Mouse (Mus musculus) megakaryocyte, embryonic 14.5 days (primary cell): ENCODE measurements around the gene Itgb2l. TPM values are rescaled to one million over a fixed set of nuclear protein-coding genes. Genes with fewer than 3 reads are reported as not detected.

ENCODE experiments used
- H3K27me3 ChIP-seq: replicated peaks from 2 replicates; pipeline ENCODE3; 2012; ENCODE audit warnings: inconsistent platforms
- H3K36me3 ChIP-seq: replicated peaks from 2 replicates; pipeline ENCODE3; 2012; ENCODE audit warnings: low read length, inconsistent platforms, mixed read lengths
- H3K4me1 ChIP-seq: 2 replicates; pipeline ENCODE4 v1.6.1; 2012; ENCODE audit warnings: inconsistent platforms
- H3K4me3 ChIP-seq: replicated peaks from 2 replicates; pipeline ENCODE3; 2012; ENCODE audit warnings: moderate library complexity, mild to moderate bottlenecking, inconsistent platforms
- H3K9me3 ChIP-seq: 2 replicates; pipeline ENCODE4 v1.6.1; 2012; ENCODE audit warnings: inconsistent platforms
- FLI1 ChIP-seq: IDR thresholded peaks from 2 replicates; pipeline ENCODE4 v1.6.1; 2012; ENCODE audit warnings: low read length, inconsistent platforms, mixed read lengths
- GATA1 ChIP-seq: IDR thresholded peaks from 3 replicates; pipeline ENCODE4 v1.6.1; 2012; ENCODE audit warnings: mixed read lengths, low read length, inconsistent platforms, borderline replicate concordance
- polyA plus RNA-seq: library from polyadenylated mRNA; stranded (reverse); fragments of >175 nt; gene quantifications from 2 replicates; pipeline ENCODE4 v1.2.3, GENCODE M21; 2012; ENCODE audit warnings: low replicate concordance; ENCODE audit not compliant: insufficient read depth

The Itgb2l gene
- polyA plus RNA-seq, 1 experiment, result 0.50 TPM

GRCm38 (mm10) chr16:96434024-96434785 lies 9.2 kb downstream of the Itgb2l start:
- TF ChIP-seq GATA1, result no peak
- TF ChIP-seq FLI1, result no peak
- H3K9me3 ChIP-seq, result no peaks in the 10 kb centered on the region
- no peaks in the 10 kb centered on the region for H3K36me3 ChIP-seq
- no peak overlapping the region for H3K4me3 ChIP-seq
- H3K27me3 ChIP-seq, result peaks cover 5% of the 10 kb centered on the region
- no peaks in the 10 kb centered on the region for H3K4me1 ChIP-seq

- H3K4me1 ChIP-seq, result no peaks in the 10 kb centered on the region
- H3K9me3 ChIP-seq, result no peaks in the 10 kb centered on the region
- no peak overlapping the region for H3K4me3 ChIP-seq
- TF ChIP-seq GATA1, result no peak
- no peak for TF ChIP-seq FLI1
- H3K36me3 ChIP-seq, result no peaks in the 10 kb centered on the region
- H3K27me3 ChIP-seq, result peaks cover 10% of the 10 kb centered on the region
Measured at GRCm38 (mm10) chr16:96433266-96433665, 10.2 kb downstream of the Itgb2l start.

GRCm38 (mm10) chr16:96429046-96429445 lies 14.4 kb downstream of the Itgb2l start:
- Histone ChIP-seq H3K9me3 (no peaks in the 10 kb centered on the region), H3K4me1 (no peaks in the 10 kb centered on the region), H3K36me3 (no peaks in the 10 kb centered on the region), H3K4me3 (no peak overlapping the region), H3K27me3 (peaks cover 9% of the 10 kb centered on the region)
- TF ChIP-seq GATA1, result no peak
- no peak for TF ChIP-seq FLI1

GRCm38 (mm10) chr16:96426671-96427070 lies 16.7 kb downstream of the Itgb2l start:
- Histone ChIP-seq H3K9me3 (no peaks in the 10 kb centered on the region), H3K4me3 (no peak overlapping the region), H3K4me1 (no peaks in the 10 kb centered on the region), H3K36me3 (no peaks in the 10 kb centered on the region), H3K27me3 (peaks cover 11% of the 10 kb centered on the region)
- TF ChIP-seq FLI1 (no peak), GATA1 (no peak)

- Histone ChIP-seq H3K4me1 (no peaks in the 10 kb centered on the region), H3K9me3 (peaks cover 4% of the 10 kb centered on the region), H3K27me3 (peaks cover 7% of the 10 kb centered on the region), H3K4me3 (peak overlapping the region; percentile 79), H3K36me3 (no peaks in the 10 kb centered on the region)
- no peak for TF ChIP-seq GATA1
Measured at GRCm38 (mm10) chr16:96425044-96425443, 18.4 kb downstream of the Itgb2l start.

- TF ChIP-seq FLI1 (no peak), GATA1 (no peak)
- peaks cover 15% of the 10 kb centered on the region for H3K9me3 ChIP-seq
- no peak overlapping the region for H3K4me3 ChIP-seq
- no peaks in the 10 kb centered on the region for H3K4me1 ChIP-seq
- no peaks in the 10 kb centered on the region for H3K36me3 ChIP-seq
- no peaks in the 10 kb centered on the region for H3K27me3 ChIP-seq
Measured at GRCm38 (mm10) chr16:96408064-96408465, 35.4 kb downstream of the Itgb2l start.

GRCm38 (mm10) chr16:96406312-96406711 lies 37.1 kb downstream of the Itgb2l start:
- Histone ChIP-seq H3K36me3 (no peaks in the 10 kb centered on the region), H3K4me3 (no peak overlapping the region)
- no peak for TF ChIP-seq FLI1
- TF ChIP-seq GATA1, result no peak

GRCm38 (mm10) chr16:96402294-96402693 lies 41.1 kb downstream of the Itgb2l start:
- H3K36me3 ChIP-seq, result no peaks in the 10 kb centered on the region
- H3K27me3 ChIP-seq, result peaks cover 3% of the 10 kb centered on the region
- H3K4me1 ChIP-seq, result no peaks in the 10 kb centered on the region
- TF ChIP-seq GATA1 (no peak), FLI1 (no peak)
- no peak overlapping the region for H3K4me3 ChIP-seq
- peaks cover 15% of the 10 kb centered on the region for H3K9me3 ChIP-seq

More at GRCm38 (mm10) chr16:96406312-96406711, 37.1 kb downstream of the Itgb2l start:
- no peaks in the 10 kb centered on the region for H3K27me3 ChIP-seq
- no peaks in the 10 kb centered on the region for H3K4me1 ChIP-seq
- peaks cover 15% of the 10 kb centered on the region for H3K9me3 ChIP-seq

GRCm38 (mm10) chr16:96400046-96400445 lies 43.4 kb downstream of the Itgb2l start:
- H3K27me3 ChIP-seq, result peaks cover 5% of the 10 kb centered on the region
- no peak overlapping the region for H3K4me3 ChIP-seq
- no peak for TF ChIP-seq FLI1
- no peak for TF ChIP-seq GATA1
- H3K4me1 ChIP-seq, result no peaks in the 10 kb centered on the region
- no peaks in the 10 kb centered on the region for H3K36me3 ChIP-seq
- peaks cover 11% of the 10 kb centered on the region for H3K9me3 ChIP-seq

- Histone ChIP-seq H3K4me3 (no peak overlapping the region), H3K36me3 (no peaks in the 10 kb centered on the region), H3K27me3 (peaks cover 5% of the 10 kb centered on the region), H3K9me3 (peaks cover 6% of the 10 kb centered on the region; the same call in 1 of the 2 replicates), H3K4me1 (no peaks in the 10 kb centered on the region)
- TF ChIP-seq FLI1 (no peak), GATA1 (no peak)
Measured at GRCm38 (mm10) chr16:96398806-96399205, 44.6 kb downstream of the Itgb2l start.
